Mouse (Mus musculus) liver, postnatal 0 days (tissue): ENCODE results near the gene Epas1.

Experiments
- CTCF ChIP-seq: sonication (generic); IDR thresholded peaks from 2 replicates; pipeline ENCODE4 v1.5.1; 2016; ENCODE audit warnings: antibody characterized with exemption, low read depth
- EP300 ChIP-seq: IDR thresholded peaks from 2 replicates; pipeline ENCODE4 v1.6.1; 2016; ENCODE audit warnings: antibody characterized with exemption, low read depth, mild to moderate bottlenecking

DNA sequence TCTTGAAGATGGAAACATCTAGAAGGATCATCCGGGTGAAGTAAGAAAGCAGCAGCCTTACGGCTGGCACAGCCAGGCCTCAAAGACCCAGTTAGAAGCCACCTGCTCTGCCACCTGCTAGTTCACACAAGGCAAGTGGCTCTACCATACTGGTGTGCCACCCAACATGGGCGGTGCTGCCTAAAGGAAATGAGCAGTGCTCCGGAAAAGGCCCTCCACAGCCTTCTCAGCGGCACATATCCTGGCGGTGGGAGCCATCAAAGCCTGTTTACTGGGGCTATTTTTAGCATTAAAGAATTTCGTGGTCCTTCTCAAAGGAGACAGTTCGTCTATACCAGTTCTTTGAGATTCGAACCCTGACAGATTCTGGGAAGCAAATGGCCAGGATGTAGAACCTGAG lies 48.4 kb downstream of the Epas1 start:
- TF ChIP-seq EP300, result no peak
- no peak for TF ChIP-seq CTCF
